Mouse (Mus musculus) right cerebral cortex, postnatal 36 days (tissue): ENCODE results near the gene Commd8.
A peak's percentile ranks its signal among the peaks of the same experiment; 100 is the strongest.

ENCODE experiments used
- DNase-seq, 2 experiments: peaks; one replicate each; pipeline ENCODE4 v3.0.0; 2022; ENCODE audit warnings: low spot score in 2 of 2, mixed read lengths in 1 of 2

The Commd8 gene

GRCm38 (mm10) chr5:72167594-72168284, at the start of gene Commd8:
TSS of gene Commd8 (minus strand) at chr5:72168189.
- peak; percentile 93 to 94 for DNase-seq

DNA sequence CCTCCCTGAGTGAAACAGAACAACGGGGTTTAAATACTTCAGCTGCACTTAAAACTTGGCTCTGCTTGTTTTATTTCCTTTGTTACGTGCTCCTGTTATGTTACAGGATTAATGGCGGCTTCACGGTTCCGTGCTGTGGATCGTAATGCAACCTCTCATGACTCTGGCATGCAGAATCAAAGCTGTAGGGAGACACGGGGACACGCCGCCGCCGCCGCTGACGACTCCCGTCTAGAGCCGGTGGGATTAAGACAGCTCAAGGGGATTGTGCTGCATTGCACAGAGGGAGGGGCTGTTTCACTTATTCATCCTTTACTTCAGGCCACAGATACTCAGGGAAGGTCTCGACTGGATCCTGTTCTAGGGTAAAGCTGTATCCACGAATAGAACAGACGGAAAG, 43.8 kb upstream of the Commd8 start:
- no peak for DNase-seq

DNA sequence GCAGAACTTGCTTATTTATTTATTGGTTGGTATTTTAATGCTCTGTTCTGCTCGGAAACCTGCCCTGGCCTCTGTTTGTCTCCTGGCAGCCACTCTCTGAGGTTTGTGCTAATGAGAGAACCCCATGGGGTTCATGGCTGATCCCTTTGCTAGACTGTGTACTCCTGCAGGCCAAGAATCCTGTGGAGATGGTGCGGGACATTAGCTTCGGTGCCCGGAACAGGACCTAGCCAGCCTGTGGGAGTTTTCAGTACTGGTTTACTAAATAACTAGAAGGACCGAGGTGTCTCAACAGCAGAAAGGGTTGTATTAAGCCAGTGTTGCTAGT, 42.8 kb upstream of the Commd8 start:
- no peak for DNase-seq

DNA sequence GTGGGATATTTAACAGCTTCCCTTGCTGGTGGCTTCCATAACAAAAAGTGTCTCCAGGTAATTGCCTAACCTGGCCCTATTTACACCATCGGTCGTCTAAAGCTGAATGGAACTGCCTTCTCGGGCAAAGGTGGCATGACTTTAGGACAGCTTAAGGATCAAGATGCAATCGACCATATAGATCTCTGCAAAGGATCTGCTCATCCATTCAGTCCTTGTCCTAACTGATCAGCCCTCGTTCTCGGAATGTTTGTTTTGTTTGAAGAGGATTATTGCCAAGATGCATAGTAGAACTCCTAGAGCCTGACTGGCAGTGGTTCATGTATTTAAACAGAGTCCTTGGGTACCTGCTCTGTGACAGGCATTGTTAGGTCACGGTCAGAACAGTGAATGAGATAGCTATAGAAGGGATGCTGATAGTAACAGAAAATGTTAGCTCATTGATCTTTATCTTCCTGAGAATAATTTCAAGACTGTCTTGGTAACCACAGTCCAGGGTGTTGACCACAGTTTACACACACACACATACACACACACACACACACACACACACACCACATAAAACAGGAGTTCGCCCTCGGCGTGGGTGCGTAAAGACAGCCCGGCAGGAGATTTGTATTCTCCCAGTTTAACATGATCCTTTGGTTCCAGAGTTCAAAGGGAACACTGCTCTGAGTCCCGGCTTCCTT, 42.3 kb upstream of the Commd8 start:
- no peak for DNase-seq

GRCm38 (mm10) chr5:72208515-72208914, 40.5 kb upstream of the Commd8 start:
- no peak for DNase-seq

GRCm38 (mm10) chr5:72205271-72205670, 37.3 kb upstream of the Commd8 start:
- no peak for DNase-seq

- no peak for DNase-seq
Observed at GRCm38 (mm10) chr5:72204507-72204906, 36.5 kb upstream of the Commd8 start.

- no peak for DNase-seq
Observed at GRCm38 (mm10) chr5:72203734-72204073, 35.7 kb upstream of the Commd8 start.

DNA sequence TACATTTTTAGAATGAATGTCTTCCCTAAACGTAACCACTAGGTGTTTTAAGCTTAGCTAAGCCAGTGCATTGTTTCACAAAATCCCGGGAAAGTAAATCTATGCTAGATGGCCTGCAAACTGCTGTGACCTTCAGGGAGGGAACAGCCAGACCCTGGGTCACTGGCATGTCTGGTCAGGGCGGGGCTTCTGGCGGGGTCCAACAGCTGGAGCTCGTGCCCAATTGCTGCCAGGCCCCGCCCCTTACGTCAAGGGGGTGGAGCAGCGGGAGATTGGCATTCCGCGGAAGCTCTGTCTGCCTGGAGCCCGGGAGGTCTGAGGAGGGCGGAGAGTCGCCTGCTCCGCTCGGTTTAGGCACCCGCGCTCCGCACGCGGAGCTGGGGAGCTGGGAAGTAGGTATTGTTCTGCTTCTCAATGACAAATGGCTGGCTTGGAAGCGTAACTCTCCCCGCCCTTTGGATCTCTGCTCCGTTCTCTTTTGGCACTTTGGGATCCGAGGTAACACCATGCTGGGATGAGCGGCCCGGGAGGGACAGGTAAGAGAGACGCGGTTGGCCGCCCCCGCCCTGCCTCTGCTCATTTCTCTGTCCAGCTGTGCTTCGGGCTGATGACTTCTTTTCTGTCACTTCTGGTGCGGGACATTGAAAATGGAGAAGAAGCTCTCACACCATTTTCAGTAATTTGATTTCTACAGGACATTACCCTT, 35.2 kb upstream of the Commd8 start:
- DNase-seq, result peak; percentile 66 to 80

DNA sequence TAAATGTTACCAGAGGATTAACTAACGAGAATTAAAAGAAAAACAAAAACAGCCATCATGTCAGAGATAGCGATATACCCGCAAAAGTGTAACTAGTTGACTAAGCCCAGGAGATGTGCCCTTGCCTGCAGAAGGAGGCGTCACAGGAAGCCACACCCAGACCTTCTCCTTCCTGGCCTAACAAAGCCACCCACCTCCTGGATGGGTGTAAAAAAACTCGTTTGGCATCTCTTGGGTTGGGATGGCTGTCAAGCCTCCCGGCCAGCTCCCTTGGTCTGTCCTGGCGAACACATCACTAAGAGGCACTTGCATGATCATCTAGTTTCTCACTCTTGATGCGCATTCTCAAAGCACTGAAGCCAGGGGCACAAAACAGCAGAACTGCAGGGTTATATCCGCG, 34.0 kb upstream of the Commd8 start:
- no peak for DNase-seq

GRCm38 (mm10) chr5:72201600-72201999, 33.6 kb upstream of the Commd8 start:
- DNase-seq, result no peak

DNA sequence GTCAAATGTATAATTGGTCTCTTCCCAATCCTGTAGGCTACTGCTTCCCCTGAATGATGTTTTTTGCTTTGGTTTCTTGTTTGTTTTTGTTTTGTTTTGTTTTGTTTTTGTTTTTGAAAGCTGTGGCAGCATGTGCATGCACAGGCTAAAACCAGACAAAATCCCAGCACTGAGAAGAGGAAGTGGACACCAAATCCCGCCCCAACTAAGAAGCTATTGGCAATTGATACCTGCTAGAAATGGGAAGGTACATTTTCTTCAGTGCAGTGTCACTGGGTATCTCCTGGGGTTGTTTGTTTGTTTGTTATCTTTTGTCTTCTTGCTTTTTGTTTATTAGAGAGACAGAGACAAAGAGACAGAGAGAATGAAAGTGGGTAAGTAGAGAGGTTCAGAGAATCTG, 27.5 kb upstream of the Commd8 start:
- no peak for DNase-seq

DNA sequence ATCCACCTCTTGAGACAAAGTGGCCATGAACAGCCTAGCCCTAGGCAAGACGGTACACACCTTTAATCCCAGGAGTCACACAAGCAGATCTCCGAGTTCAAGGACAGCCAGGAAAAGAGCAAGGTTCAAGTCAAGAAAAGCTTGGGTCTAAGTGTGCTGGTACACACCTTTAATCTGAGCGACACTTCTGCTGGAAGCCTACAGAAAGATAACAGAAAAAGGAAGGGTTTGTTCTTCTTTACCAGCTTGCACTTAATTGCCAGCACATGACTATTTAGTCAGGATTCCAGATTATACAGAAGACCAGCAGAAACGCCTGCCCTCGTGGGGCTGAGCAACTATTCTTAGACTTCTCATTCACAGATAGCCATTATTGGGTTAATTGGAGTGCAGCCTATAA, 23.9 kb upstream of the Commd8 start:
- no peak for DNase-seq

DNA sequence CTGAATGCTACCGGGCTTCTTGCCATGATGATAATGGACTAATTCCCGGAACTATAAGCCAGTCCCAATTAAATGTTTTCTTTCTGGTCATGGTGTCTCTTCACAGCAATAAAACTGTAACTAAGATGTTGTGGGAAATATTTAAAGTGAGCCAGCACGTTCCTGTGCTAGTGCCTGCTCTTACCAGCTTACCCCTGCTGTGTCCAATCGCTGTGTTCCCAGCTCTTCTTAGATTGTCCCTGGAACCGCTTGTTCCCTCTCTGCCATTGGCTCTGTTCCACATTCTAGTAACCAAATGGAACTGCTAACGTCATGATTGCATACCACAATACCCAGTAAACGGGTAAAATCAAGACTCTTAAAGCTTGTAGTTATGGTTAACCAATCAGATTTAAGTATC, 23.2 kb upstream of the Commd8 start:
- no peak for DNase-seq

- no peak for DNase-seq
Observed at GRCm38 (mm10) chr5:72184437-72185100, 16.6 kb upstream of the Commd8 start.

DNA sequence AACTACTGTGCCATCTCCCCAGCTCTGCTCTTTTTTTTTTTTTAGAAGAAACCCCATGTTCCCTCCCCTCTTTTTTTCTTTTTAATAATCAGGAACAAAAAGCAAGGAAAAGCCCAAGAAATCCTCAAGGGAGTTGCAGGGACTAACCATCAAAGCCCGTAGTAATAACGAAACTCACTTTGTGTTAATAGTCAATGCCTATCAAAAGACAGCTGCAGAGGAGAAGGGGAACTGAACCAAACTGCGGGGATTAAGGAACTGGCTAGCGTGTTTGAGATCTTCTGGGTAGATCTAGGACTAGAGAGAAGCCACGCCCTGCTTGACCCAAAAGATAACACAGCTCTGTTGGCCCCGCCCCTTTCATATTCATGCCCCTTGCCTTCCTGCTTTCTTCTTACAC, 15.9 kb upstream of the Commd8 start:
- DNase-seq, result no peak

DNA sequence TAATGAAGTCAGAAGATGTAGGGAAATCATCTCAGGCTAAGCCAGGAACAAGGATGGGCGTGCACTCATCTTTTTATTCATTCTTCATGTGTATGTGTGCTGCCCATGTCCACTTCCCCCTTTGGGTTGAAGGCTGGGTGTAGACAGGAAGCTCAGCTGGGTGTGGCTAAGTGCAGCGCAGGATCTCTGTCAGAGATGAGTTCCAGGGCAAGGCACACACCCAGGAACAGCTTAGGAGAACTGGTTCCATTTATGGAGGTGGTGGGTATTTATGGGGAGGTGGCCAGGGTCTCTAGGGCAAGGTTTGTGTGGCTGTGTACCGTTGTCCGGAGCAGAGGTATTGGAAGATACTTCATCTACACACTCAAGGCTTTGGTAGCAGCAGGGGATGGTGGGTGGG, 14.8 kb upstream of the Commd8 start:
- no peak for DNase-seq

DNA sequence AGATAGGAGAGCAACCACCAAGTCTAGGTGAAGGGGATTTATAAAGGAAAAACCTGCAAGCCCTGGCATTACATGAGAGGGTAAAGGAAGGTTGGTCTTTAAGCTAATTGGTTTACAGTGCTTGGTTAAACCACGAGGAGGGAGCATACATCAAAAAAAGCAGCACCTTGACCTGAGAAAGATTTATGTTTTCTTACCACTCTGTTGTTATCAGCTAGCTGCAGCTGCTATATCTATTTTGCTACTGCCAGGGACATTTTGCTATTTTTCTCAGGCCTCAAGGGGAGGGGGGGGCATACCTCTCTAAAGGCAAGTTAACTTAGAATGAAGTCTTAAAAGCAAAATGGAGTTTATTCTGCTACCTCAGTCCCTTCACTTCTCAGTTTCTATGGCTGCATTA, 13.2 kb upstream of the Commd8 start:
- no peak for DNase-seq

- no peak for DNase-seq
Observed at GRCm38 (mm10) chr5:72175530-72175929, 7.5 kb upstream of the Commd8 start.

GRCm38 (mm10) chr5:72175050-72175449, 7.1 kb upstream of the Commd8 start:
- DNase-seq, result no peak

DNA sequence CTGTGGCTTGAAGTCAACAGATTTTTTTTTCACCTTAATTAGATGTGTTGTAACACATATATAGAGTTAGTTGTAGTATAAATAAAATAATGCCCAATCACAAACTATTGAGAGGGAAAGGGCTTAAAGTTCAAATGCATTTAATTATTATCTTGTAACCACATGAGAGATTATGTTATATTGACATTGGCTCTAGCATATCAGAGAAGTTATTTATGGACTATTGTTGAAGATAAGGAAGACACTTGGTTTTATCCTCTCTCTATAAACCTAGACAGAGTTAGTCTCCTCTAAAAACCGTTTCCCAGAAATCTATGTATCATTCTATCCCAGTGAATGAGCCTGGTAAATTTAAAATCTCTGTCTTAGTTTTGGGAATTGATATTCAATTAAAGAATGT, 5.5 kb upstream of the Commd8 start:
- DNase-seq, result no peak

- no peak for DNase-seq
Observed at GRCm38 (mm10) chr5:72172675-72173074, 4.7 kb upstream of the Commd8 start.

DNA sequence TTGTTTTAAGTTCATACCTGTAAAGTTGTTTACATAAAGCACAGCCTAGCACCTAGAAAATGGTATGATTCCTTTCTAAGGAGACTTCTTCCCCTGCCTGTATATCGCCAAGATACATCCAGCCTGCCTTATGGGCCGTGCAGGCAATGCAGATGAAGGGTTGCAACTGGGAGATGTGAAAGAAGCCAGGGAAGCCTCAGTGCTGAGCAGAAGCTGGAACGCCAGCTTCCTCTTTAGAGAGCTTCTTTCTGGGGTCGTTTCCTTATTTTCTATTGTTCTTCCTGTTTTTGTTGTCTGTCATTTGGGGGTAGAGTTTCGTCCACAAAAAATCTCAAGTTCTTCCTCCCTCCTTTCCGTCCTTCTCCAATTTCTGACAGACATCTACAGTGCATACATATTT, 2.1 kb upstream of the Commd8 start:
- DNase-seq, result no peak
